Mouse (Mus musculus) liver, postnatal 0 days (tissue): ENCODE results near the gene Gtpbp8.

ENCODE experiments used
- CTCF ChIP-seq: sonication (generic); IDR thresholded peaks from 2 replicates; pipeline ENCODE4 v1.5.1; 2016; ENCODE audit warnings: antibody characterized with exemption, low read depth
- EP300 ChIP-seq: IDR thresholded peaks from 2 replicates; pipeline ENCODE4 v1.6.1; 2016; ENCODE audit warnings: antibody characterized with exemption, low read depth, mild to moderate bottlenecking

- TF ChIP-seq CTCF, result no peak
- no peak for TF ChIP-seq EP300
Observed at GRCm38 (mm10) chr16:44690501-44690900, 55.7 kb downstream of the Gtpbp8 start.
